Mouse (Mus musculus) hindbrain, embryonic 14.5 days (tissue): ENCODE measurements around the gene Morn5. TPM values are rescaled to one million over a fixed set of nuclear protein-coding genes. Genes with fewer than 3 reads are reported as not detected.

ENCODE experiments used
- ATAC-seq: fragments of 200-750 bp; cut with Nextera tagmentation; 2 replicates; pipeline ENCODE4 v1.8.0; 2017; ENCODE audit warnings: moderate number of reproducible peaks, mild to moderate bottlenecking, moderate TSS enrichment, moderate library complexity; ENCODE audit not compliant: low FRiP score
- DNase-seq: peaks from one replicate; pipeline ENCODE4 v3.0.0-alpha.2; 2015; ENCODE audit warnings: low spot score
- H3K27ac ChIP-seq: fragments of 300-500 bp; sonication (generic); 2 replicates; pipeline ENCODE4 v1.5.1; 2014; ENCODE audit warnings: mild to moderate bottlenecking, moderate library complexity
- H3K27me3 ChIP-seq: fragments of 300-500 bp; sonication (generic); 2 replicates; pipeline ENCODE4 v1.6.1; 2014; ENCODE audit warnings: mild to moderate bottlenecking, low read length, mixed read lengths; ENCODE audit not compliant: control insufficient read depth, insufficient read depth
- H3K36me3 ChIP-seq: fragments of 300-500 bp; sonication (generic); replicated peaks from 2 replicates; pipeline ENCODE4 v1.6.1; 2014; ENCODE audit not compliant: control insufficient read depth, insufficient read depth
- H3K4me1 ChIP-seq: fragments of 300-500 bp; sonication (generic); replicated peaks from 2 replicates; pipeline ENCODE4 v1.6.1; 2014; ENCODE audit warnings: antibody characterized with exemption, low read length, mixed read lengths; ENCODE audit not compliant: control insufficient read depth, insufficient read depth
- H3K4me2 ChIP-seq: fragments of 300-500 bp; sonication (generic); replicated peaks from 2 replicates; pipeline ENCODE4 v1.6.1; 2014; ENCODE audit warnings: mild to moderate bottlenecking, moderate library complexity
- H3K4me3 ChIP-seq: fragments of 300-500 bp; sonication (generic); replicated peaks from 2 replicates; pipeline ENCODE4 v1.5.1; 2014; ENCODE audit warnings: mild to moderate bottlenecking, low read length
- H3K9ac ChIP-seq: fragments of 300-500 bp; sonication (generic); 2 replicates; pipeline ENCODE4 v1.6.1; 2014
- H3K9me3 ChIP-seq: fragments of 300-500 bp; sonication (generic); 2 replicates; pipeline ENCODE4 v1.6.1; 2016; ENCODE audit warnings: low read length; ENCODE audit not compliant: control insufficient read depth
- WGBS: fragments of 180-500 bp; shearing (Covaris S2); extraction: QIAGEN DNeasy Blood & Tissue Kit; methylation state at CpG from one replicate; pipeline ENCODE4 v1.1.7; 2014; 5-methylcytosine and 5-hydroxymethylcytosine counted together
- polyA plus RNA-seq: library from polyadenylated mRNA; unstranded; fragments of >200 nt; fragmentation: Nextera tagmentation; extraction: Ambion mirVana; gene quantifications from 2 replicates; pipeline ENCODE4 v1.2.1, GENCODE M21; 2014

The Morn5 gene
- polyA plus RNA-seq, 1 experiment from 2014 or later = 4.2 TPM

- Histone ChIP-seq H3K4me2 (no peak overlapping the region), H3K9me3 (no peaks in the 10 kb centered on the region), H3K27me3 (no peaks in the 10 kb centered on the region), H3K36me3 (no peaks in the 10 kb centered on the region), H3K9ac (no peak overlapping the region), H3K27ac (no peak overlapping the region), H3K4me3 (no peak overlapping the region), H3K4me1 (no peaks in the 10 kb centered on the region)
- WGBS = 70% methylated on average over 3 of the region's 3 CpGs
- ATAC-seq (no peak), DNase-seq (no peak)
Measured at GRCm38 (mm10) chr2:36023291-36023690, 26.0 kb upstream of the Morn5 start.

GRCm38 (mm10) chr2:36032884-36033283 lies 16.4 kb upstream of the Morn5 start:
- Histone ChIP-seq H3K9ac (no peak overlapping the region), H3K27ac (no peak overlapping the region), H3K4me2 (no peak overlapping the region), H3K4me3 (no peak overlapping the region), H3K27me3 (no peaks in the 10 kb centered on the region), H3K4me1 (no peaks in the 10 kb centered on the region), H3K36me3 (peaks cover 31% of the 10 kb centered on the region), H3K9me3 (no peaks in the 10 kb centered on the region)
- WGBS = 82% methylated on average over 7 of the region's 7 CpGs
- ATAC-seq (no peak), DNase-seq (no peak)

- Histone ChIP-seq H3K27ac (no peak overlapping the region), H3K4me2 (no peak overlapping the region), H3K4me3 (no peak overlapping the region), H3K36me3 (peaks cover 42% of the 10 kb centered on the region), H3K4me1 (no peaks in the 10 kb centered on the region), H3K9ac (no peak overlapping the region), H3K27me3 (no peaks in the 10 kb centered on the region), H3K9me3 (no peaks in the 10 kb centered on the region)
- DNase-seq (no peak), ATAC-seq (no peak)
- WGBS = 76% methylated on average over 7 of the region's 7 CpGs
Measured at GRCm38 (mm10) chr2:36033966-36034365, 15.3 kb upstream of the Morn5 start.

- WGBS = 91% methylated on average over 7 of the region's 7 CpGs
- Histone ChIP-seq H3K27me3 (no peaks in the 10 kb centered on the region), H3K4me2 (no peak overlapping the region), H3K36me3 (peaks cover 50% of the 10 kb centered on the region), H3K27ac (no peak overlapping the region), H3K9ac (no peak overlapping the region), H3K9me3 (no peaks in the 10 kb centered on the region), H3K4me3 (no peak overlapping the region), H3K4me1 (no peaks in the 10 kb centered on the region)
- DNase-seq (no peak), ATAC-seq (no peak)
Measured at GRCm38 (mm10) chr2:36034898-36035297, 14.4 kb upstream of the Morn5 start.

- Histone ChIP-seq H3K27ac (no peak overlapping the region), H3K4me1 (no peaks in the 10 kb centered on the region), H3K36me3 (peaks cover 50% of the 10 kb centered on the region), H3K4me3 (no peak overlapping the region), H3K4me2 (no peak overlapping the region), H3K9me3 (no peaks in the 10 kb centered on the region), H3K27me3 (no peaks in the 10 kb centered on the region), H3K9ac (no peak overlapping the region)
- 86% methylated on average over 11 of the region's 11 CpGs for WGBS
- ATAC-seq (no peak), DNase-seq (no peak)
Measured at GRCm38 (mm10) chr2:36035413-36036081, 13.7 kb upstream of the Morn5 start.

GRCm38 (mm10) chr2:36039297-36039985 lies 9.8 kb upstream of the Morn5 start:
- Histone ChIP-seq H3K4me1 (no peaks in the 10 kb centered on the region), H3K9ac (no peak overlapping the region), H3K36me3 (peaks cover 65% of the 10 kb centered on the region), H3K4me2 (no peak overlapping the region), H3K27me3 (no peaks in the 10 kb centered on the region), H3K27ac (no peak overlapping the region), H3K4me3 (no peak overlapping the region), H3K9me3 (no peaks in the 10 kb centered on the region)
- WGBS = 89% methylated on average over 7 of the region's 7 CpGs
- ATAC-seq (no peak), DNase-seq (no peak)

- peaks cover 53% of the 10 kb centered on the region for H3K36me3 ChIP-seq
- H3K4me2 ChIP-seq = no peak overlapping the region
- no peak overlapping the region for H3K9ac ChIP-seq
- no peak overlapping the region for H3K4me3 ChIP-seq
- H3K27ac ChIP-seq = no peak overlapping the region
- DNase-seq = no peak
- H3K4me1 ChIP-seq = no peaks in the 10 kb centered on the region
- 94% methylated on average over 1 of the region's 1 CpGs for WGBS
- ATAC-seq = no peak
- no peaks in the 10 kb centered on the region for H3K27me3 ChIP-seq
- no peaks in the 10 kb centered on the region for H3K9me3 ChIP-seq
Measured at GRCm38 (mm10) chr2:36040872-36041271, 8.4 kb upstream of the Morn5 start.

GRCm38 (mm10) chr2:36048164-36048563 lies 1.1 kb upstream of the Morn5 start:
- no peaks in the 10 kb centered on the region for H3K27me3 ChIP-seq
- WGBS = 78% methylated on average over 8 of the region's 8 CpGs
- no peak overlapping the region for H3K27ac ChIP-seq
- H3K9ac ChIP-seq = peak overlapping the region; percentile 90
- no peak for DNase-seq
- H3K36me3 ChIP-seq = peaks cover 15% of the 10 kb centered on the region; the same call in 1 of the 2 replicates
- ATAC-seq = no peak
- no peaks in the 10 kb centered on the region for H3K9me3 ChIP-seq
- H3K4me2 ChIP-seq = peak overlapping the region; percentile 81
- peaks cover 6% of the 10 kb centered on the region for H3K4me1 ChIP-seq
- peak overlapping the region; percentile 78 for H3K4me3 ChIP-seq

- Histone ChIP-seq H3K9me3 (no peaks in the 10 kb centered on the region), H3K4me2 (peak overlapping the region; percentile 81), H3K4me1 (peaks cover 6% of the 10 kb centered on the region), H3K9ac (no peak overlapping the region), H3K27ac (no peak overlapping the region), H3K4me3 (peak overlapping the region; percentile 78), H3K27me3 (no peaks in the 10 kb centered on the region), H3K36me3 (0 out of 2 replicates have a peak, but pooled peaks cover 6% of the 10 kb centered on the region)
- peak; percentile 53; the same call in 1 of the 2 replicates for ATAC-seq
- WGBS = 41% methylated on average over 10 of the region's 10 CpGs
- no peak for DNase-seq
Measured at GRCm38 (mm10) chr2:36049567-36049954, 303 bp downstream of the Morn5 start.
